ENCODE assay signal across 11 mouse cellular contexts in genomic region chr1:42889421-42889887, GRCm38 (mm10). TPM values are rescaled to one million over a fixed set of nuclear protein-coding genes. Genes with fewer than 3 reads are reported as not detected.
DNase-seq lines count a peak whose midpoint lies in the region; ATAC-seq and TF ChIP-seq lines count a peak whose summit lies in the region.
"Had no signal": no experiment of that assay in that cellular context is flagged by ENCODE, and none has a peak within 500 bp of the region (broad histone marks: within the 10 kb centered on the region; RNA-seq: fewer than 3 reads in every experiment).

No protein-coding gene starts in this region.

- no peaks in the 10 kb centered on the region for H3K4me1 ChIP-seq in lung, embryonic 14.5 days (ENCODE audit: insufficient read depth)
- peaks cover 13% of the 10 kb centered on the region; the same call in 1 of the 2 replicates for H3K4me1 ChIP-seq in limb, embryonic 12.5 days (replicated peaks)

- no peaks in the 10 kb centered on the region for H3K9me3 ChIP-seq in lung, embryonic 14.5 days (ENCODE audit: low read depth, low read length)
- H3K9me3 ChIP-seq in limb, embryonic 12.5 days = no peaks in the 10 kb centered on the region

- H3K27ac ChIP-seq in lung, embryonic 14.5 days (ENCODE audit: low read depth) = no peak overlapping the region
- H3K27ac ChIP-seq in limb, embryonic 12.5 days = peak overlapping the region; percentile 31; the same call in 1 of the 2 replicates

- H3K9ac ChIP-seq in lung, embryonic 14.5 days = no peak overlapping the region
- no peak overlapping the region for H3K9ac ChIP-seq in limb, embryonic 12.5 days (replicated peaks)

- H3K4me3 ChIP-seq in lung, embryonic 14.5 days (ENCODE audit: low read depth, low read length) = no peak overlapping the region
- no peak overlapping the region for H3K4me3 ChIP-seq in limb, embryonic 12.5 days (replicated peaks)

- 0 out of 2 replicates have a peak, but pooled peaks have one; percentile 14 for ATAC-seq in lung, embryonic 14.5 days (ENCODE audit: insufficient read depth)
- ATAC-seq in limb, embryonic 12.5 days (ENCODE audit: insufficient number of reproducible peaks, insufficient read depth, low FRiP score, low TSS enrichment, low read depth) = no peak
- no peak for ATAC-seq in megakaryocyte progenitor cell, adult 5-6 weeks (replicated peaks; ENCODE audit: poor library complexity)
- no peak for ATAC-seq in CD4-positive, CD25-positive, alpha-beta regulatory T cell, adult 4 months

- 53% methylated on average over 7 of the region's 7 CpGs for WGBS in lung, embryonic 14.5 days
- 61% methylated on average over 7 of the region's 7 CpGs for WGBS in limb, embryonic 12.5 days

- no peak overlapping the region for H3K4me2 ChIP-seq in lung, embryonic 14.5 days
- no peak overlapping the region for H3K4me2 ChIP-seq in limb, embryonic 12.5 days

- peak; percentile 37 for DNase-seq in embryo, embryonic 10 days (ENCODE audit: low spot score)
- no peak for DNase-seq in embryo, embryonic 9.5 days (ENCODE audit: extremely low spot score)
- DNase-seq in lung, embryonic 14.5 days = peak; percentile 9
- no peak for DNase-seq in lung, postnatal 36 days
- DNase-seq in layer of hippocampus, adult 8-10 months (ENCODE audit: low spot score in 2 of 2) = no peak
- DNase-seq: adrenal gland, adult 8-10 months; cerebellum, postnatal 10 days; kidney, adult 11 months had no signal

- no peaks in the 10 kb centered on the region; the same call in 1 of the 2 replicates for H3K36me3 ChIP-seq in lung, embryonic 14.5 days (ENCODE audit: insufficient read depth)
- peaks cover 17% of the 10 kb centered on the region for H3K36me3 ChIP-seq in limb, embryonic 12.5 days

- no peaks in the 10 kb centered on the region for H3K27me3 ChIP-seq in lung, embryonic 14.5 days (ENCODE audit: insufficient read depth, low read length)
- H3K27me3 ChIP-seq in limb, embryonic 12.5 days = no peaks in the 10 kb centered on the region

- no peak for TF ChIP-seq CTCF in lung, embryonic 14.5 days (IDR thresholded peaks at IDR 0.05; ENCODE audit: low read depth)

RNA-seq across cellular contexts. Expression of gene Mrps9, which starts 38.4 kb away (rescaled TPM):
- 49.4 and 53.4 TPM in 2 replicates for polyA plus RNA-seq in lung, embryonic 14.5 days (2014; fragmentation: Nextera tagmentation; extraction: Ambion mirVana)
- 50.3 and 52.3 TPM in 2 replicates for polyA plus RNA-seq in limb, embryonic 12.5 days (2016; fragmentation: Nextera tagmentation; extraction: Ambion mirVana)
- 57.3 and 70.6 TPM in 2 replicates for total RNA-seq in megakaryocyte progenitor cell, adult 5-6 weeks (2015)
- total RNA-seq in megakaryocyte progenitor cell, adult 5-6 weeks (2017) = 70.0 and 94.3 TPM in 2 replicates
- 10 to 100 TPM; 67.2 to 89.6 TPM for polyA plus RNA-seq in CD4-positive, CD25-positive, alpha-beta regulatory T cell, adult 4 months (2017; shearing (Covaris generic))
- 10 to 100 TPM; 40.0 to 49.9 (median 46.9) TPM for total RNA-seq in layer of hippocampus, adult 8-10 months (2022)

Comparison
In these comparisons a context has a peak if more than half of its experiments do, and no peak if none do; other contexts are left out.
1. DNase-seq: peak in embryo, embryonic 10 days (single experiment) and lung, embryonic 14.5 days (single experiment); none in embryo, embryonic 9.5 days (single experiment), lung, postnatal 36 days (single experiment) and layer of hippocampus, adult 8-10 months (0 of 2).